Mouse (Mus musculus) fat pad, adult 2 months (tissue): ENCODE results near the gene Dlgap5.

Experiments used
- DNase-seq: peaks from one replicate; pipeline ENCODE4 v3.0.0-alpha.2; 2011; ENCODE audit warnings: low read depth, low spot score; ENCODE audit errors: extremely low read depth

Dlgap5 gene

GRCm38 (mm10) chr14:47396165-47396652 lies 22.0 kb downstream of the Dlgap5 start:
- no peak for DNase-seq

- DNase-seq, result no peak
Measured at GRCm38 (mm10) chr14:47395462-47396026, 22.7 kb downstream of the Dlgap5 start.

- DNase-seq, result no peak
Measured at GRCm38 (mm10) chr14:47395007-47395406, 23.2 kb downstream of the Dlgap5 start.

- DNase-seq, result no peak
Measured at GRCm38 (mm10) chr14:47393354-47394094, 24.7 kb downstream of the Dlgap5 start.

- no peak for DNase-seq
Measured at GRCm38 (mm10) chr14:47386125-47386524, 32.1 kb downstream of the Dlgap5 start.

- no peak for DNase-seq
Measured at GRCm38 (mm10) chr14:47384653-47385052, 33.6 kb downstream of the Dlgap5 start.

- DNase-seq, result no peak
Measured at GRCm38 (mm10) chr14:47383911-47384310, 34.3 kb downstream of the Dlgap5 start.

- no peak for DNase-seq
Measured at GRCm38 (mm10) chr14:47378336-47378735, 39.9 kb downstream of the Dlgap5 start.

- no peak for DNase-seq
Measured at GRCm38 (mm10) chr14:47376526-47376925, 41.7 kb downstream of the Dlgap5 start.

- no peak for DNase-seq
Measured at GRCm38 (mm10) chr14:47373728-47374678, 44.2 kb downstream of the Dlgap5 start.

- DNase-seq, result peak; percentile 64
Measured at GRCm38 (mm10) chr14:47371689-47372088, 46.5 kb downstream of the Dlgap5 start.

- peak; percentile 77 for DNase-seq
Measured at GRCm38 (mm10) chr14:47370790-47371189, 47.4 kb downstream of the Dlgap5 start.

GRCm38 (mm10) chr14:47369741-47370140 lies 48.5 kb downstream of the Dlgap5 start:
- no peak for DNase-seq

GRCm38 (mm10) chr14:47367461-47367860 lies 50.7 kb downstream of the Dlgap5 start, which contains the start of gene Lgals3:
Gene Lgals3 (plus strand): TSS chr14:47367751.
- DNase-seq, result no peak

- no peak for DNase-seq
Measured at GRCm38 (mm10) chr14:47366881-47367321, 51.3 kb downstream of the Dlgap5 start.

GRCm38 (mm10) chr14:47364742-47365449 lies 53.3 kb downstream of the Dlgap5 start:
- DNase-seq, result no peak

GRCm38 (mm10) chr14:47361899-47362298 lies 56.3 kb downstream of the Dlgap5 start:
- DNase-seq, result no peak

GRCm38 (mm10) chr14:47361418-47361817 lies 56.8 kb downstream of the Dlgap5 start:
- no peak for DNase-seq

- DNase-seq, result no peak
Measured at GRCm38 (mm10) chr14:47359610-47360009, 58.6 kb downstream of the Dlgap5 start.

GRCm38 (mm10) chr14:47356622-47357021 lies 61.6 kb downstream of the Dlgap5 start:
- no peak for DNase-seq

GRCm38 (mm10) chr14:47354948-47355347 lies 63.3 kb downstream of the Dlgap5 start:
- DNase-seq, result no peak
